22 mouse cellular contexts compared by ENCODE assay signal in the genomic region with DNA sequence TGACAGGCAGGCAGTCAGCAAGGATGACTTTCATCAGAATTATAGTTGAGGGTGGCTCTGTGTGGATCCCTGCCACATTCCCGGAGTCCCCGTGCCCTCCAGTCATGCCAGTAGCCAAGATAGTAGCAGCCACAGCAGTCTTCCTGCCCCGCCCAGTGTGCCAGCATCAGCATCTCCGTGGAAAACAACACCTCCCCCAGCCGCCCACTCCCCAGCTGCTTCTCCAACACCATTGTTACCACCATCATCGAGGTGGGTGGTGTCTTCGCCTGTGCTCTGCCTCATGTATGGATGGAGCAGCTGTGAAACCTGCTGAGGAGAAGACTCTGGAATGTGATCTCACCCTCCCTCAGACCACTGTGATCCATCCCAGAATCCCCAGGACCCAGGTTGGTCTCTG. TPM values are rescaled to one million over a fixed set of nuclear protein-coding genes. Genes with fewer than 3 reads are reported as not detected.
A peak's percentile ranks its signal among the peaks of the same experiment; 100 is the strongest.
DNase-seq lines count a peak whose midpoint lies in the region; ATAC-seq and TF ChIP-seq lines count a peak whose summit lies in the region.
"Had no signal": no experiment of that assay in that cellular context is flagged by ENCODE, and none has a peak within 500 bp of the region (broad histone marks: within the 10 kb centered on the region; RNA-seq: fewer than 3 reads in every experiment).

No protein-coding gene starts in this region.

- peak; percentile 74; the same call in 1 of the 2 replicates for ATAC-seq in frontal cortex, adult (ENCODE audit: low TSS enrichment)
- no peak for ATAC-seq in forebrain, embryonic 15.5 days (replicated peaks)
- ATAC-seq: liver, postnatal 0 days; midbrain, embryonic 13.5 days; Patski had no signal

- H3K4me1 ChIP-seq in cerebellum, adult 2 months (ENCODE audit: control insufficient read depth, insufficient read depth, low read length): no peaks in the 10 kb centered on the region
- no peaks in the 10 kb centered on the region for H3K4me1 ChIP-seq in forebrain, embryonic 15.5 days
- H3K4me1 ChIP-seq: embryonic facial prominence, embryonic 15.5 days; limb, embryonic 10.5 days; neural tube, embryonic 12.5 days had no signal

- 67% methylated on average over 7 of the region's 7 CpGs for WGBS in cerebellum, adult 2 months
- WGBS in forebrain, embryonic 15.5 days: 80% methylated on average over 7 of the region's 7 CpGs

- no peaks in the 10 kb centered on the region for H3K36me3 ChIP-seq in forebrain, embryonic 15.5 days
- H3K36me3 ChIP-seq: embryonic facial prominence, embryonic 15.5 days; limb, embryonic 10.5 days; midbrain, embryonic 13.5 days; neural tube, embryonic 12.5 days had no signal

- H3K27ac ChIP-seq in cerebellum, adult 2 months (ENCODE audit: insufficient read depth, low read length): no peak overlapping the region
- no peak overlapping the region for H3K27ac ChIP-seq in forebrain, embryonic 15.5 days (replicated peaks)
- H3K27ac ChIP-seq: embryonic facial prominence, embryonic 15.5 days; limb, embryonic 10.5 days; midbrain, embryonic 13.5 days; neural tube, embryonic 12.5 days; stomach, postnatal 0 days had no signal

- H3K4me2 ChIP-seq in forebrain, embryonic 15.5 days (replicated peaks): no peak overlapping the region
- H3K4me2 ChIP-seq: embryonic facial prominence, embryonic 15.5 days; midbrain, embryonic 13.5 days; neural tube, embryonic 12.5 days had no signal

- TF ChIP-seq POLR2A in cerebellum, adult 2 months (IDR thresholded peaks at IDR 0.05; ENCODE audit: borderline replicate concordance, insufficient read depth, low read length): no peak

- DNase-seq in frontal cortex, postnatal 10 days (ENCODE audit: low spot score in 2 of 2): no peak
- peak; percentile 92 for DNase-seq in right cerebral cortex, adult 18-20 months
- no peak for DNase-seq in right cerebral cortex, postnatal 14 days
- peak; percentile 80 to 92 for DNase-seq in left cerebral cortex, adult 9 months (ENCODE audit: low spot score in 2 of 2)
- no peak for DNase-seq in gastrocnemius, postnatal 25 days
- DNase-seq in cerebellum, adult 2 months: no peak
- DNase-seq: adrenal gland, postnatal 10 days; cerebellum, adult 11 months; cerebellum, postnatal 36 days; gastrocnemius, postnatal 36 days; kidney, adult 11 months; kidney, postnatal 14 days; liver, postnatal 0 days; lung, postnatal 10 days had no signal

- no peaks in the 10 kb centered on the region for H3K27me3 ChIP-seq in cerebellum, adult 2 months (ENCODE audit: control insufficient read depth, insufficient read depth, low read length)
- H3K27me3 ChIP-seq in forebrain, embryonic 15.5 days: no peaks in the 10 kb centered on the region
- H3K27me3 ChIP-seq: embryonic facial prominence, embryonic 15.5 days; midbrain, embryonic 13.5 days; Patski had no signal

- H3K9me3 ChIP-seq in forebrain, embryonic 15.5 days: no peaks in the 10 kb centered on the region
- H3K9me3 ChIP-seq: embryonic facial prominence, embryonic 15.5 days; limb, embryonic 10.5 days; midbrain, embryonic 13.5 days; neural tube, embryonic 12.5 days had no signal

- TF ChIP-seq CTCF in cerebellum, adult 2 months (IDR thresholded peaks at IDR 0.05; ENCODE audit: borderline replicate concordance, insufficient read depth, low read depth, low read length): no peak

- no peak overlapping the region for H3K4me3 ChIP-seq in cerebellum, adult 2 months (replicated peaks; ENCODE audit: insufficient read depth, low read depth, low read length)
- H3K4me3 ChIP-seq in forebrain, embryonic 15.5 days: no peak overlapping the region
- H3K4me3 ChIP-seq: embryonic facial prominence, embryonic 15.5 days; limb, embryonic 10.5 days; midbrain, embryonic 13.5 days; neural tube, embryonic 12.5 days had no signal

- H3K9ac ChIP-seq in forebrain, embryonic 15.5 days (replicated peaks): no peak overlapping the region
- H3K9ac ChIP-seq: embryonic facial prominence, embryonic 15.5 days; liver, postnatal 0 days; midbrain, embryonic 13.5 days; neural tube, embryonic 12.5 days had no signal

RNA-seq across cellular contexts. Expression of a gene that starts 25.5 kb away (rescaled TPM):
- total RNA-seq in gastrocnemius, postnatal 25 days (2021): 1 to 10 TPM; 4.2 to 5.5 TPM
- 99.0 and 109 TPM in 2 replicates for polyA plus RNA-seq in cerebellum, adult 2 months (2012; rRNA removed)
- polyA plus RNA-seq in forebrain, embryonic 15.5 days (2015; fragmentation: Nextera tagmentation; extraction: Ambion mirVana): 9.7 and 10.7 TPM in 2 replicates

RNA-seq across cellular contexts. Expression of a gene that starts 45.1 kb away (rescaled TPM):
- 10 to 100 TPM; 41.5 to 43.0 TPM for total RNA-seq in gastrocnemius, postnatal 25 days (2021)
- 40.9 and 45.3 TPM in 2 replicates for polyA plus RNA-seq in cerebellum, adult 2 months (2012; rRNA removed)
- polyA plus RNA-seq in forebrain, embryonic 15.5 days (2015; fragmentation: Nextera tagmentation; extraction: Ambion mirVana): 18.5 and 19.0 TPM in 2 replicates

Comparison
In these comparisons a context has a peak if more than half of its experiments do, and no peak if none do; other contexts are left out.
1. DNase-seq: peak in right cerebral cortex, adult 18-20 months (single experiment) and left cerebral cortex, adult 9 months (2 of 2); none in frontal cortex, postnatal 10 days (0 of 2), right cerebral cortex, postnatal 14 days (single experiment), gastrocnemius, postnatal 25 days (single experiment) and cerebellum, adult 2 months (0 of 2).